Mouse (Mus musculus): ENCODE measurements around the gene Galk2.

Galk2 gene

DNA sequence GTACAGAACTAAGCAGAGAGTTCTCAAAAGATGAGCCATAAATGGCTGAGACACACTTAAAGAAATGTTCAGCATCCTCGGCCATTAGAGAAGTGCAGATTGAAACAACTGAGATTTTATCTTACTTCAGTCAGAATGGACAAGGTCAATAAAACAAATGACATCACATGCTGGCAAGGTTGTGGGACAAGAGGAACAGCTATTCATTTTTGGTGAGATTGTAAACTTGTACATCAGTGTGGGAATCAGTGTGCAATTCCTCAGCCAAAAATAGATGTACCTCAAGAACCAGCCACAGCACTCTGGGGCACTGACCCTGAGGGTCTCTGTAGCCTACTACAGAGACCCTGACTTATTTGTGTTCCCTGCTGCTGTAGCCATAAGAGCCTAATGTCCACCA lies 84.4 kb downstream of the Galk2 start:
- no peak for DNase-seq (ENCODE audit: low read depth)

DNA sequence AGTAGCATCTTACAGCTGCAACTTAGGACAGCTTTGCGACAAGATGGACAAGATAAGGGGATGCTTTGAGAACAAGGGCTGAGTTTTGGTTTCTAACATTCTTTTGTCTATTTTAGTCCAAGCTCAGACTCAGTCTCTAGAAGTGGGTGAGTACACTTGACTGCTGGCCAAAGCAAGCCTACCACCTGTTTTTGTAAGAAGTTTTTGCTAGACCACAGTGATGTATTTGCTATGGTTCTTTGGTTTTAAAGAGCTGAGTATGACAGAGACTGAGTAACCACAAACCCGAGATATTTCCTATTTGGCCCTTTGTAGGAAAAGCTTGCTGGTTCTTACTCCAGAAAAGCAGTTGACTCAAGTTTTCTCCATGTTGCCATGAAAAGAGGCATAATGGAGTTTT lies 89.3 kb downstream of the Galk2 start:
- DNase-seq (ENCODE audit: low read depth): no peak

DNA sequence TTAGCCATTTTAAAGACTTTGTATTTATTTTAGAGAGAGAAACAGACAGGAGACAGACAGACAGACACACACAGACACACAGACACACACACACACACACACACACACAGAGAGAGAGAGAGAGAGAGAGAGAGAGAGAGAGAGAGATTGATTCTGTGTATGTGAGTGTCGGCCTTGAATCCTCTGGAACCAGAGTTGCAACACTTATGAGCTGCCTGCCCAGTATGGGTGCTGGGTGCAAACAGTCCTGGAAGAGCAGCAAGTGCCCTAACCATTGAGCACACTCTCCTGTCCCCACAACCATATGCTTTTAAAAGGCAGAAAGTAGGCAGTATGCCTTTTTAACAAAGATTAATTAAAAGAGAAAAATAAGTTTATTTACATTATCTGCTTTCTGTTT lies 109.9 kb downstream of the Galk2 start:
- no peak for DNase-seq (ENCODE audit: low read depth)

DNA sequence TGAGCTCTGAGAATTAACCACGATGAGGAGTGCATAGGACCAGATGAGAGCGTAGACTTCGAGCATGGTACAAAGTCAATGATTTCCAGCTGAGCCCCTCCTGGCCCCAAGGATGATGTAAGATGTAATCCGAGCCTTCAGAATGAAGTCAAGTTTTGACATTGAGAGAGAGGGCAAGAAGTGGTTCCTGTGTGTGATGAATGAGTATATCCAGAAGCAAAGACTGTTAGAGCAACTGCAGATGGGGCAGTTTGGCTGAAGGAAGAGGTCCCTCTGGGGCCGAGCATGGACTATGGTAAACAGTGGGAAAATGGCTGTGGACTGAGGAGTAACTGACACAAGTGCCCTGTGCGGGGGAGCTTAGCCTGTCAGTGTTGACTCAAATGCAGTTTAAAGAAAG lies 114.3 kb downstream of the Galk2 start:
- DNase-seq (ENCODE audit: low read depth): no peak

DNA sequence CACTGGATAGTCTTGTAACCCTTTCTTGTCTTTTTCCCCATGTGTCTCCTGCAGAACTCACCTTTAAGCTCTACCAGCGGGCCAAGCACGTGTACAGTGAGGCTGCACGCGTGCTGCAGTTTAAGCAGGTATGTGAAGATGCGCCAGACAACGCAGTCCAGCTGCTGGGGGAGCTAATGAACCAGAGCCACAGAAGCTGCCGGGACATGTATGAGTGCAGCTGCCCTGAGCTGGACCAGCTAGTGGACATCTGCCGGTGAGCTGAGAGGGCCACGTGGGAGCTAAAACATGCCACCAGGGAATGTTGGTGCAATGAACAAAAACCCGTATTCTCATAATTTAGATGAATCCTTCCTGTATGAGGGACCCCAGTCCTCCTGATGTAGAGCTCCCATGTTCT lies 116.3 kb downstream of the Galk2 start:
- no peak for DNase-seq (ENCODE audit: low read depth)

DNA sequence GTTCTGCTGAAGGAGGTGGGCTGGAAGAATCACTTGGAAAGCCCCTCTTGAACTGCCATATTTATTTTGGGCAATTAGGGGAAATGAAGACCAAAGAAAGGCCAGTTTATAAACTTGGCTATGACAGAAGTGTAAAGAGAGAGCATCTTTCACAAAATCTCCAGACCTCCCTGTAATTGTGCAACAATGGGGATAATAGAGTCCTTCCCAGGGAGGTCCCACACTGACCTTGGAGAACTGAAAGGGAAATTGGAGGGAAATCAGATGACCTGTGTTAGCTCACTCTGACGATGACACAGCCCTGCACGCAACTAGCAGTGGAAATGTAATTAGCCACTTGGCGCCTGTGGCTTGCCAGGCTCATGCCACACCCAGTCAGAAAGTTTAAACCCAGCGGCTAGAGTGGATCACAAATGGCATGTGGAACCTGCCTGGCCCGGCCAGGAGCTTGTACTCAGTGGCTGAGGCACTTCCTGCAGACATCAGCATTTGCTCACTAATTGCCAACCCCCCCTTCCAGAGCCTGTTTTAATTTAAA lies 117.0 kb downstream of the Galk2 start:
- no peak for DNase-seq (ENCODE audit: low read depth)

GRCm38 (mm10) chr2:126002291-126002690 lies 143.4 kb downstream of the Galk2 start:
- no peak for DNase-seq (ENCODE audit: low read depth)

- peak; percentile 47 for DNase-seq (ENCODE audit: low read depth)
These were observed 147.2 kb downstream of the Galk2 start for GRCm38 (mm10) chr2:126006088-126006487.

DNA sequence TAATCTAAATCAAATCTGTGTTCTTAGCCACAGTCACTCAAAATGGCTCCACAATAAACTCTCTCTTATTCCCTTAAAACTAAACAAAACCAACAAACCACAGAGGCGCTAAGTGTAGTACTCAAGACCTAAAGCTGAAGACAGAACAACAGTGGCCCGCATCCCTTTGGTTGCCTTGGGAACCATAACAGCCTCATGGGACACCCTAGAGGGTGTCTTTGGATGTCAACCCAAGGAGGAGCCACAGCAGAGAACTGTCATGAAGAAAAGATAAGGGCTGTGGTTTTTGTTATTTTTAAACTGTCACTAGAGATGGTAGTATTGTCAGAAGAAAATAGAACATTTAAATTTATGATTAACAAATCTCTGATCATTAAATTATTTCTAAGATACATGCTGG lies 147.8 kb downstream of the Galk2 start:
- no peak for DNase-seq (ENCODE audit: low read depth)

DNA sequence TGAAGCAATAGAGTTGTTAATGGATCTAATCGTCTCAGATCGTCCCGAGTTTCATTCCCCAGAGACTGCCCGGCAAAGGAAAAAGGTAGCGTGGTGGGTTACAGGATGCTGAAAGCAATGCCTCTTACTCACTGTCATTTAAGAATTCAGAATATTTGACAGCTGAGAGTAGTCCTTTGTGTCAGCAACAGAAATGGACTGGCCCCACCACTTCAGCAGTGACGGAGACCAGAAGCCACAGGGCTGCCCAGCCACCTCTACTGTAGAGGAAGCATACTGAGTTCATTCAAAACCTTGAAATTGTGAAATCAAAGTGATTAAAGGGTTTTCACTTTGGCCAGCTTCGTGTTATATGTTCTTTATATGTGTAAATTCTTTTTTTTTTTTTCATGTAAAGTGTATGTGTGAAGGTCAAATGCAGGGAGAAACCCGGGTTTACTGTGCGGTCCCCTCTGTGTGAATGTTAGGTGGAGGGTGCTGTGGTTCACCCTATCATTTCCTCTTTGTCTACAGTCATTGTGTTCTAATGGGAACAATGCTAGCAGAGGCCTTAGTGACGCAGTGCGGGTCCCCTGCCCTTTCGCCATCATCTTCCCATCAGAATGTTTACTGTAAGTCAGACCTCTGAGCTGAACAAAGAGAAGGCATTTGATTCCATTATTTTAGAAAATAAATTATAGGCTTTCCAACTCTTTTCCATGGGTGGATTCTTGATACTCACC lies 156.2 kb downstream of the Galk2 start:
- DNase-seq (ENCODE audit: low read depth): no peak

- no peak for DNase-seq (ENCODE audit: low read depth)
These were observed 157.0 kb downstream of the Galk2 start for GRCm38 (mm10) chr2:126015763-126016473.

- no peak for DNase-seq (ENCODE audit: low read depth)
These were observed 172.4 kb downstream of the Galk2 start for GRCm38 (mm10) chr2:126031186-126031900.

DNA sequence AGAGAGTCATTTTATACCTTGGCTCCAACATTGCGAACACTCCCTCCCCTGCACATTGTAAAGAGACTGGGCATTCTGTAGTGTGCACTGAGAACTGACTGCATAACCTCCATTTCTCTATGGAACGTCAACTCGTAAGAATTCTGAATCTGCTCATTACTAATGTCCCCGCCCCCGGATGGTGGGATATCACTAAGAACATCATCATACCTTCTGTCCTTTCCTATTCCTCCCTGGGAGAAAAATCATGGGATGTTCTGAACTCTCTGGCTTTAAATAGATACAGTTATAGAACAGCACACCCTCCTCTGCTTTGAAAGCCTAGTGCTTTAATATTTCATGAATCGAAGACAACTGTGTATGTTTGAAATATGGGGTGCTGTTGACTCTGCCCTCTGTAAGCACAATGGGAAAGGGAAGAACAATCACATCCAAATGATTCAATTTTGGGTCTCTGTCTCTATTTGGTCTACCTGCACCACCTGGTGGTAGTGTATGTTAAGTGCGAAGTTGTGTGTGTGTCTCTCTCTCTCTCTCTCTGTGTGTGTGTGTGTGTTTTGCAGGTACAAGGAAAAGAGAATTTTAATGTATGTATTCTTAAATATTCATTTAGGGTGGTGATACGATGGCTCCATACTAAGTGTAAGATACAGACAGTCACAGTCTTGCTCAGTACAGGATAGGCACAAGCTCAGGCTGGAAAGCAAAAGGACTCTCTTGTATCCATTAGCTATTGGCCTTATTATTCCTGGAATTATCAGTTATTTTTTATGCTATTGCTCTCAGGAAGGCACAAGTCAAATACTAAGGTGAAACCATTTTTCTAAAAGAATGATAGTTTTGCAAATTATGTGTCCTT lies 174.4 kb downstream of the Galk2 start:
- peak; percentile 14 for DNase-seq (ENCODE audit: low read depth)
